Mouse (Mus musculus) adrenal gland (tissue): ENCODE measurements at regions not wholly inside any gene's neighbourhood (a gene's known extent, or its start where the extent isn't known, plus 50 kb on each side); places are given as distances from the start of the nearest gene placed in this dataset.
"Not testable (repeated sequence)": the region's sequence is repeated elsewhere in the genome, so short reads cannot be mapped to it uniquely, and the experiment has no call there.

Experiments used
- intact Hi-C: fragments of 180-260 bp; cut with DNase I; formaldehyde crosslinking; loops from one replicate; pipeline ENCODE4 v1.15.1; 2025

DNA sequence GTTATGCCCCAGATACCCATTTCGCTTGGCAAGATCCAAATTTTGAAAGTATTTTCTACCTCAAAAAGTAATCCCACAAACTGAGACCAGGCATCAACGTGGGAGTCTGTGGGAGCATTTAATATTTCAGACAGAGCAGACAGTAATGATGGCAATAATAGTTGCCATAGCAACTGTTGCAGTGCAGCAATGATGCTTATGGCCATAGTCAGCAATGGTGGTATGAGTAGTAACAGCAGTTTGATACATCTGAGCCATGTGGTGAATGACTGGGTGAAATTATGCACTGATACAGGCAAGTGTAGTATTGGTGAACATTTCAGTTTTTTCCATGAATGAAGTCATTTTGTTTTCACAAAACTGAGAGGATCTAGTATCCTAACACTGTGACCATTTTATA lies 600.8 kb upstream of the Igfbp3 start:
- intact Hi-C loops = no loop called here

DNA sequence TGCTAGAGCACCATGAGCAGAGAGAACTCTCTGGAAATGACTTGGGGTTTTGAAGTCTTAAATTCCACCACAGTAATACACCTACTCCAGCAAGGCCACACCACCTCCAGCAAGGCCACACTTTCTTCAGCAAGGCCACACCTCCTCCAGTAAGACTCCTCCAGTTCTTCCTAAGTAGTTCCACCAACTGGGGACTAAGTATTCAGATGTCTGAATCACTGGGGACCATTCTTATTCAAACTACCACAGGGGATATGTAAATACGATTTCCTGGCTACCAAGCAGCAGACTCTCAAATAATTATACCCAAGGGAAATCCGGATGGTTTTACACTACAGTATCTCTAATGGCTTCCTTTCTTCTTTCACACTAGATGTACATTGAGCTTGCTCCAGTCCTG lies 598.7 kb upstream of the Igfbp3 start:
- intact Hi-C loops = no loop called here

DNA sequence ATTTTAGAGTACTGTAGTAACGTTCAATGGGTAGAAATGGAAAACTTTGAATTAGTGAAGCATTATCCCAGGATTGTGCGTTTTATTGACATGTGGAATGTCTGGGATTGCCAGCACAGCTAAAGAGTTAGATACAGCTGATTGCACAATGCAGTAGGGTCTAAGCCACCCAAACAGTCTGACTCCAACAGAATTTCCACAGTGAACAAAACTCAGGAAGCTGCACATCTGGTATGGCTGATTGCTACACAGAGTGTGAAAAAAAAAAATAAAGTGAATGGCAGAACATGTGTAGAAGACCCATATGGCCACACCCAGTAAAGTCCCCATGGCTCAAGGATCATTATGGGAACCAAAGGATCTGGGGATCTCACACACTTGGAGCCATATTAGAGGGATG lies 596.0 kb upstream of the Igfbp3 start:
- intact Hi-C loops = no loop called here

DNA sequence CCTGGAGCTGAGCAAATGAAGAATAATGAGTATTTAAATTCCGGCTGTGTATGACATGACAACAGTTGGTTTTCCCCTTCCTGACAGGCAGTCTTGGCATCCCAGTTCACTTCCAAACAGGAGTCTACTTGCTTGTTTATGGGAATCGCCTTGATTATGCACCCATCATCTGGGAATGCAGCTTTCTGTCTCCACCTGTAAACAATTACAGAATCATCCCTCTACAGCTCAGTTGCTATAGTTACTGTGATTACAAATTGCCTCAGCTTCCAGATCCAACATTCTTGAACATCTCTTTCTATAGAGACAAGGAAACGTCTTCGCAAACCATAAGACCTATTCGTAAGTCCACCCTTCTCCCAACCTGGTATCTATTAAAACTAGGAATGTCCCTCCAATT lies 582.6 kb upstream of the Igfbp3 start:
- intact Hi-C loops = no loop called here

DNA sequence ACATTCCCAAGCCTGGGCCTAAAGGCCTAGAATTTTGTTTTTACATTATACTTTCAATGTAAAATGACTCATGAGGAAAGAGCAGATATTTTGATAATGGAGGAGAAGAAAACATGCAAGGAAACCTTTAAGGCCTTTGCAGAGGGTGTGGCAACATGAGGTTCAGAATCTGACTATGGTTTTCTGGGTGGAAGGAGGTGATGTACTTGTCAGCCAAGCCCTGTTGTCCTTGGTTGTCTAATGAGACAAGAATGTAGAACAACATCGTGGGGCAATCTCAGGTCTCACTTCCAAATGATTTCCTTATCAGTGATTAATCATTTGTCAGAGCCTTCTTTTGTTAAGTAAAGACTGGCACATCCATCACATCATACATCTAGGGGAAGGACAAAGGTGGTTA lies 580.5 kb upstream of the Igfbp3 start:
- intact Hi-C loops = no loop called here

DNA sequence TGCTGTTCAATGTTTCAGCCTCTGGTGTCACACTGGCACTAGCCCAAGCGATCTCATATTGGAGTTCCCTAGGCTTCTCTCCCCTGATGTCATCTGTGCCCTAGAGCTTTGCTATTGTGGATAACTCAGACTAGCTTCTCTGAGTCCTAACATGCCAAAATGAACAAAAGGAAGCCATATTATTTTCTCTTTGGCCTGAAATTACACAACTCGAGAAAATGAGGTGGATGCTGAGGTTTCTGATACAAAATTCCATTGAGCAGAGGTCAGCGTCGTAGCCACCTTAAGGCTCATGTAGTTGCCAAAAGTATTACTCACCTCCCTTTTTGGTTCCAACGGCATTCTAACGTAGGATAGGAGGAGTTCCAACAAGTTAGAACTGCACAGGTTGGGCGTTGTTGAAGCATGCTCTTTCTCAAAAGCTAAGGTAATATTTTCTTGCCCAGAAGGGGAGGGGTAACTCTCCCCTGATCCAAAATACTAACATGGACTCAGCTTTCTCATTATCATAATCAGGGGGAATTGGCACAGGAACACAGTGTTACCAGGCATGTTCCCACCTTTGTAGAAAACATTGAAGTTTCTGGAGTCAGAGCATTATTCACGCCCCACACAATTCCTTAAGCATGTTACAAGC lies 566.9 kb upstream of the Igfbp3 start:
- intact Hi-C loops = no loop called here

DNA sequence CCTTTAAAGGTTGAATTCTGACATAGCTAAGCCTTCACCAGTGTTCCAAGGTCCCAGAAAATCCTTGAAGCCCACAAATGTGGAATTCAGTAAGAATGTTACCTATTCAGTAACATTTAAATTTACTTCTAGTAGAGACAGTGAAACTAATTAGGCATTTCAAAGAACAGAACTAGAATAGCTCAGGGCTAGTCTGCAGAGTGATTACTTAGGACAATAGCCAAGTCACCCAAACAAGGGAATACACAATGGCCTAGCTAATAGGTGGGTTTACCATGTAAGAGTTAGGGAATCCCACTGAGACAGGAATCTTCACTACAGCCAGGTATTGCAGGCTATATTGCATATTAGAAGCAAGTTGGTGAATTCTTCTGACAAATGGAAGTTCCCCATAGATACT lies 561.6 kb upstream of the Igfbp3 start:
- intact Hi-C loops = not testable (repeated sequence)

DNA sequence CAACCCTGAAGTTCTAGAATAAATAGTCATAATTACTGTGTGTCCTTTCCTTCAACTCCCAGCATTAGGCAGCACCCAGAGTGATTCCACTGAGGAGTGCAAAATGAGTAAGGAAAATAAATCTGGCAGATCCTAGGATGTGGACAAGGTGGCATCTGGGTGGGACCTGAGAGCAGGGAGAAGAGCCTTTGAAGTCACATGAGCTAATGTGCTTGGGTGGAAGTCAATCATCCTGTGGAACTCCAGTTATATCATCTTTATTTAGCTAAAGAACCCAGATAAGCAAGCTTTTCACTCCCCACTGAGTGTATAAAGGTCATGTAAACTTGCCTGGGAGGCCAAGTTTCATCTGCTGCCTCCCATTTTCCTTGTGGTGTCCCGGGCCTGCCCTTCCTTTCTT lies 551.6 kb upstream of the Igfbp3 start:
- intact Hi-C loops = no loop called here

DNA sequence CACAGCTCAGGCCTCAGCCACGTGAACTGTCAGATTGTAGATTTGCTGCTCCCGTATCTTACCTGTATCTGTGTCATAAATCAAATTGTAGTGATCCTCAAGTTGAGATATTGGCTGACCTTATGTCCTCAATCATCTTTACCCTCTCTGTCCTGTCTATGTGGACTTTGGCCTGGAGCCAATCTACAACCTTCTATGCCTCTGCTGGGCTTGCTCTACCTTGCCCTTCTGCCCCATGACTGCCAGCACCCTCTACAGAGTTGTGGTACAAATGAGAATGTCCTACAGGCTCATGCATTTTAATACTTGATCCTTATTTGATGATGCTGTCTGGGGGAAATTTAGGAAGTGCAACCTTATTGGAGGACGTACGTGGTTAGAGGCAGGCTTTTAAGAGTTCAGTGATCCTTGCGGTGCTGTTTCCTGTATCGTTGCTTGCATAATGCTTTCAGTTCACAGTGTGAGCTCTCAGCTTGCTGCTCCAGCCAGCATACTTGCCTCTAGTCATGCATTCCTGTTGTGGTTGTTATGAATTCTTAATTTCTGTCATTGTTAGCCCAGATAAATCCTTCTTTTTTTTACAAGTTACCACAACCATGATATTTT lies 545.2 kb upstream of the Igfbp3 start:
- intact Hi-C loops = no loop called here
